Mouse (Mus musculus): Measurements from ENCODE around the gene Lad1.

The Lad1 gene

GRCm38 (mm10) chr1:135847139-135847562 is 28.8 kb downstream of the Lad1 start:
- DNase-seq = peak; percentile 77

- no peak for DNase-seq
These were observed 29.4 kb downstream of the Lad1 start for GRCm38 (mm10) chr1:135847611-135848351.

GRCm38 (mm10) chr1:135850722-135851512 is 32.5 kb downstream of the Lad1 start:
- DNase-seq = peak; percentile 68

- peak; percentile 69 for DNase-seq
These were observed 33.8 kb downstream of the Lad1 start for GRCm38 (mm10) chr1:135852044-135852756.

- DNase-seq = no peak
These were observed 34.8 kb downstream of the Lad1 start for GRCm38 (mm10) chr1:135853200-135853599.

GRCm38 (mm10) chr1:135854591-135855343 is 36.4 kb downstream of the Lad1 start:
- DNase-seq = no peak

- no peak for DNase-seq
These were observed 36.9 kb downstream of the Lad1 start for GRCm38 (mm10) chr1:135855344-135855687.

- DNase-seq = no peak
These were observed 37.7 kb downstream of the Lad1 start for GRCm38 (mm10) chr1:135856070-135856469.

GRCm38 (mm10) chr1:135857137-135857775 is 38.9 kb downstream of the Lad1 start:
- DNase-seq = no peak

GRCm38 (mm10) chr1:135858533-135858932 is 40.1 kb downstream of the Lad1 start:
- no peak for DNase-seq

GRCm38 (mm10) chr1:135861091-135861490 is 42.7 kb downstream of the Lad1 start:
- DNase-seq = no peak

GRCm38 (mm10) chr1:135861980-135862552 is 43.7 kb downstream of the Lad1 start:
- DNase-seq = no peak

GRCm38 (mm10) chr1:135862561-135862960 is 44.2 kb downstream of the Lad1 start:
- no peak for DNase-seq

GRCm38 (mm10) chr1:135863786-135864335 is 45.5 kb downstream of the Lad1 start:
- DNase-seq = no peak

GRCm38 (mm10) chr1:135864830-135865229 is 46.4 kb downstream of the Lad1 start:
- DNase-seq = no peak

GRCm38 (mm10) chr1:135865518-135866194 is 47.3 kb downstream of the Lad1 start:
- peak; percentile 82 for DNase-seq

- no peak for DNase-seq
These were observed 50.2 kb downstream of the Lad1 start for GRCm38 (mm10) chr1:135868570-135868969.

GRCm38 (mm10) chr1:135872991-135873390 is 54.6 kb downstream of the Lad1 start:
- no peak for DNase-seq

GRCm38 (mm10) chr1:135877248-135877647 is 58.9 kb downstream of the Lad1 start:
- no peak for DNase-seq

GRCm38 (mm10) chr1:135882385-135883109 is 64.1 kb downstream of the Lad1 start:
- DNase-seq = peak; percentile 77

Measured in retina, postnatal 1 day (tissue).